Mouse (Mus musculus) heart, embryonic 15.5 days (tissue): ENCODE measurements around the gene Ubap1. TPM values are rescaled to one million over a fixed set of nuclear protein-coding genes. Genes with fewer than 3 reads are reported as not detected.

ENCODE experiments used
- ATAC-seq: fragments of 200-750 bp; cut with Nextera tagmentation; replicated peaks from 2 replicates; pipeline ENCODE4 v1.8.0; 2017; ENCODE audit warnings: low read depth, moderate TSS enrichment; ENCODE audit not compliant: insufficient number of reproducible peaks, insufficient read depth, low FRiP score
- H3K27ac ChIP-seq: fragments of 300-500 bp; sonication (generic); 2 replicates; pipeline ENCODE4 v1.5.1; 2015; ENCODE audit warnings: mild to moderate bottlenecking, inconsistent platforms
- H3K27me3 ChIP-seq: fragments of 300-500 bp; sonication (generic); 2 replicates; pipeline ENCODE4 v1.6.1; 2015; ENCODE audit warnings: inconsistent platforms
- H3K36me3 ChIP-seq: fragments of 300-500 bp; sonication (generic); 2 replicates; pipeline ENCODE4 v1.6.1; 2015; ENCODE audit warnings: mild to moderate bottlenecking, inconsistent platforms
- H3K4me1 ChIP-seq: fragments of 300-500 bp; sonication (generic); replicated peaks from 2 replicates; pipeline ENCODE4 v1.6.1; 2015; ENCODE audit warnings: inconsistent platforms
- H3K4me2 ChIP-seq: fragments of 300-500 bp; sonication (generic); 2 replicates; pipeline ENCODE4 v1.6.1; 2015; ENCODE audit warnings: inconsistent platforms, mild to moderate bottlenecking, moderate library complexity
- H3K4me3 ChIP-seq: fragments of 300-500 bp; sonication (generic); 2 replicates; pipeline ENCODE4 v1.5.1; 2015; ENCODE audit warnings: mild to moderate bottlenecking, inconsistent platforms
- H3K9ac ChIP-seq: fragments of 300-500 bp; sonication (generic); 2 replicates; pipeline ENCODE4 v1.6.1; 2015; ENCODE audit warnings: mild to moderate bottlenecking, inconsistent platforms
- H3K9me3 ChIP-seq: fragments of 300-500 bp; sonication (generic); replicated peaks from 2 replicates; pipeline ENCODE4 v1.6.1; 2016; ENCODE audit warnings: inconsistent platforms
- WGBS: fragments of 180-500 bp; shearing (Covaris S2); methylation state at CpG from one replicate; pipeline ENCODE4 v1.1.7; 2015; ENCODE audit warnings: mixed read lengths; 5-methylcytosine and 5-hydroxymethylcytosine counted together
- polyA plus RNA-seq: library from polyadenylated mRNA; unstranded; fragments of >200 nt; fragmentation: Nextera tagmentation; extraction: Ambion mirVana; gene quantifications from 2 replicates; pipeline ENCODE4 v1.2.1, GENCODE M21; 2015

Gene Ubap1
- 43.4 and 45.7 TPM in 2 replicates for polyA plus RNA-seq

- under 1% methylated on average over 31 of the region's 31 CpGs for WGBS
- H3K4me3 ChIP-seq = peak within 1 kb of the TSS; percentile 73
- peak within 1 kb of the TSS; percentile 77 for H3K4me2 ChIP-seq
- H3K4me1 ChIP-seq = peaks cover 14% of the 10 kb centered on the region
- no peaks in the 10 kb centered on the region for H3K9me3 ChIP-seq
- H3K27ac ChIP-seq = peak within 1 kb of the TSS; percentile 92
- H3K36me3 ChIP-seq = peaks cover 4% of the 10 kb centered on the region; the same call in 1 of the 2 replicates
- peak within 1 kb of the TSS; percentile 81 for H3K9ac ChIP-seq
- H3K27me3 ChIP-seq = no peaks in the 10 kb centered on the region
- ATAC-seq = peak; percentile 96
Observed at GRCm38 (mm10) chr4:41348584-41349198, at the start of gene Ubap1. Ubap1 (plus strand) TSS chr4:41348996.

GRCm38 (mm10) chr4:41303671-41304070 is 45.1 kb upstream of the Ubap1 start:
- Histone ChIP-seq H3K27ac (no peak overlapping the region), H3K4me2 (no peak overlapping the region), H3K4me3 (no peak overlapping the region), H3K9ac (no peak overlapping the region), H3K9me3 (no peaks in the 10 kb centered on the region), H3K36me3 (peaks cover 59% of the 10 kb centered on the region), H3K27me3 (no peaks in the 10 kb centered on the region), H3K4me1 (0 out of 2 replicates have a peak, but pooled peaks cover 7% of the 10 kb centered on the region)
- ATAC-seq = no peak
- 81% methylated on average over 7 of the region's 7 CpGs for WGBS

- no peak overlapping the region for H3K27ac ChIP-seq
- H3K27me3 ChIP-seq = no peaks in the 10 kb centered on the region
- WGBS = 45% methylated on average over 3 of the region's 3 CpGs
- no peak overlapping the region for H3K4me2 ChIP-seq
- H3K36me3 ChIP-seq = peaks cover 59% of the 10 kb centered on the region
- no peaks in the 10 kb centered on the region for H3K9me3 ChIP-seq
- H3K9ac ChIP-seq = no peak overlapping the region
- 0 out of 2 replicates have a peak, but pooled peaks cover 7% of the 10 kb centered on the region for H3K4me1 ChIP-seq
- no peak for ATAC-seq
- H3K4me3 ChIP-seq = no peak overlapping the region
Observed at GRCm38 (mm10) chr4:41304302-41304701, 44.5 kb upstream of the Ubap1 start.

GRCm38 (mm10) chr4:41307406-41307805 is 41.4 kb upstream of the Ubap1 start:
- WGBS = 83% methylated on average over 6 of the region's 6 CpGs
- no peak for ATAC-seq
- Histone ChIP-seq H3K4me3 (no peak overlapping the region), H3K27ac (no peak overlapping the region), H3K9me3 (no peaks in the 10 kb centered on the region), H3K4me2 (no peak overlapping the region), H3K36me3 (peaks cover 61% of the 10 kb centered on the region), H3K9ac (no peak overlapping the region), H3K27me3 (no peaks in the 10 kb centered on the region), H3K4me1 (0 out of 2 replicates have a peak, but pooled peaks cover 8% of the 10 kb centered on the region)

- H3K4me1 ChIP-seq = peaks cover 21% of the 10 kb centered on the region
- no peak overlapping the region for H3K9ac ChIP-seq
- H3K36me3 ChIP-seq = peaks cover 54% of the 10 kb centered on the region
- no peaks in the 10 kb centered on the region for H3K9me3 ChIP-seq
- no peaks in the 10 kb centered on the region for H3K27me3 ChIP-seq
- 86% methylated on average over 9 of the region's 9 CpGs for WGBS
- H3K4me3 ChIP-seq = no peak overlapping the region
- no peak for ATAC-seq
- H3K27ac ChIP-seq = no peak overlapping the region
- H3K4me2 ChIP-seq = no peak overlapping the region
Observed at GRCm38 (mm10) chr4:41310567-41311563, 37.9 kb upstream of the Ubap1 start.

- peak overlapping the region; percentile 94 for H3K9ac ChIP-seq
- peaks cover 38% of the 10 kb centered on the region for H3K36me3 ChIP-seq
- H3K27me3 ChIP-seq = no peaks in the 10 kb centered on the region
- H3K4me1 ChIP-seq = peaks cover 21% of the 10 kb centered on the region
- no peaks in the 10 kb centered on the region for H3K9me3 ChIP-seq
- H3K27ac ChIP-seq = peak overlapping the region; percentile 98
- peak overlapping the region; percentile 95 for H3K4me3 ChIP-seq
- peak overlapping the region; percentile 73 for H3K4me2 ChIP-seq
- 11% methylated on average over 14 of the region's 14 CpGs for WGBS
- ATAC-seq = no peak
Observed at GRCm38 (mm10) chr4:41313722-41314121, 35.1 kb upstream of the Ubap1 start.

- WGBS = under 1% methylated on average over 70 of the region's 70 CpGs
- Histone ChIP-seq H3K36me3 (peaks cover 30% of the 10 kb centered on the region), H3K4me3 (peak within 1 kb of the TSS; percentile 95), H3K9me3 (no peaks in the 10 kb centered on the region), H3K4me1 (peaks cover 21% of the 10 kb centered on the region), H3K4me2 (peak within 1 kb of the TSS; percentile 73), H3K27ac (peak within 1 kb of the TSS; percentile 98), H3K27me3 (no peaks in the 10 kb centered on the region), H3K9ac (peak within 1 kb of the TSS; percentile 94)
- ATAC-seq = peak; percentile 96
Observed at GRCm38 (mm10) chr4:41314141-41315129, 34.4 kb upstream of the Ubap1 start, which contains the start of gene Dcaf12. Dcaf12 (minus strand) TSS chr4:41314889.

GRCm38 (mm10) chr4:41315173-41315572 is 33.6 kb upstream of the Ubap1 start:
- peaks cover 23% of the 10 kb centered on the region for H3K36me3 ChIP-seq
- peak overlapping the region; percentile 73 for H3K4me2 ChIP-seq
- no peaks in the 10 kb centered on the region for H3K9me3 ChIP-seq
- peaks cover 21% of the 10 kb centered on the region for H3K4me1 ChIP-seq
- H3K27ac ChIP-seq = peak overlapping the region; percentile 98
- WGBS = 42% methylated on average over 8 of the region's 8 CpGs
- ATAC-seq = no peak
- 0 out of 2 replicates have a peak overlapping the region, but pooled peaks have one; percentile 38 for H3K9ac ChIP-seq
- H3K27me3 ChIP-seq = no peaks in the 10 kb centered on the region
- H3K4me3 ChIP-seq = peak overlapping the region; percentile 95

GRCm38 (mm10) chr4:41318267-41318666 is 30.5 kb upstream of the Ubap1 start:
- Histone ChIP-seq H3K9me3 (no peaks in the 10 kb centered on the region), H3K4me3 (no peak overlapping the region), H3K27me3 (no peaks in the 10 kb centered on the region), H3K27ac (no peak overlapping the region), H3K4me1 (peaks cover 12% of the 10 kb centered on the region), H3K36me3 (no peaks in the 10 kb centered on the region), H3K9ac (no peak overlapping the region), H3K4me2 (no peak overlapping the region)
- no peak for ATAC-seq
- 73% methylated on average over 5 of the region's 5 CpGs for WGBS

GRCm38 (mm10) chr4:41320971-41321370 is 27.8 kb upstream of the Ubap1 start:
- Histone ChIP-seq H3K9ac (no peak overlapping the region), H3K27ac (no peak overlapping the region), H3K9me3 (no peaks in the 10 kb centered on the region), H3K4me1 (no peaks in the 10 kb centered on the region), H3K4me3 (no peak overlapping the region), H3K36me3 (no peaks in the 10 kb centered on the region), H3K4me2 (no peak overlapping the region), H3K27me3 (no peaks in the 10 kb centered on the region)
- ATAC-seq = no peak
- WGBS = 73% methylated on average over 4 of the region's 4 CpGs
